Mouse (Mus musculus): ENCODE results near the gene Golga4. TPM values are rescaled to one million over a fixed set of nuclear protein-coding genes. Genes with fewer than 3 reads are reported as not detected.
A peak's percentile ranks its signal among the peaks of the same experiment; 100 is the strongest.

Gene Golga4
- polyA plus RNA-seq, 1 experiment from 2014 or later = 74.8 TPM

- no peak overlapping the region for H3K27ac ChIP-seq (ENCODE audit: poor library complexity, severe bottlenecking)
- H3K4me3 ChIP-seq = peak overlapping the region; percentile 52
- H3K9me3 ChIP-seq (replicated peaks) = no peaks in the 10 kb centered on the region
- no peak for ATAC-seq (ENCODE audit: insufficient number of reproducible peaks, low FRiP score)
- peaks cover 30% of the 10 kb centered on the region for H3K4me1 ChIP-seq (replicated peaks)
- H3K9ac ChIP-seq = no peak overlapping the region; the same call in 1 of the 2 replicates
- H3K36me3 ChIP-seq = no peaks in the 10 kb centered on the region
- under 1% methylated on average over 26 of the region's 29 CpGs for WGBS
- peaks cover 82% of the 10 kb centered on the region for H3K27me3 ChIP-seq (replicated peaks)
- H3K4me2 ChIP-seq = peak overlapping the region; percentile 84
Measured at GRCm38 (mm10) chr9:118478458-118478838, 27.6 kb upstream of the Golga4 start.

DNA sequence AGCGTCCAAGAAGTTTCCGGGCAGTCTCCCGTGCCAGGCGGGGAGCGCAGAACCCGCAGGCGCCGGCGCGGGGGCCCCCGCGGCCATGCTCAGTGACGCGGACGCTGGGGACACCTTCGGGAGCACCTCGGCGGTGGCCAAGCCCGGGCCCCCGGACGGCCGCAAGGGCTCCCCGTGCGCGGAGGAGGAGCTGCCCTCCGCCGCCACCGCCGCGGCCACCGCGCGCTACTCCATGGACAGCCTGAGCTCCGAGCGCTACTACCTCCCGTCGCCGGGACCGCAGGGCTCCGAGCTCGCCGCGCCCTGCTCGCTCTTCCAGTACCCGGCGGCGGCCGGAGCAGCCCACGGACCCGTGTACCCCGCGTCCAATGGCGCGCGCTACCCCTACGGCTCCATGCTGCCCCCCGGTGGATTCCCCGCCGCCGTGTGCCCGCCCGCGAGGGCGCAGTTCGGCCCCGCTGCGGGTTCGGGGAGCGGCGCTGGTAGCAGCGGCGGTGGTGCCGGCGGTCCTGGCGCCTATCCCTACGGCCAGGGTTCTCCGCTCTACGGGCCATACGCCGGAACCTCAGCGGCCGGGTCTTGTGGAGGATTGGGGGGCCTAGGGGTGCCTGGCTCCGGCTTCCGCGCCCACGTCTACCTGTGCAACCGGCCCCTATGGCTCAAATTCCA lies 27.1 kb upstream of the Golga4 start:
- Histone ChIP-seq H3K9ac (peak overlapping the region; percentile 28; the same call in 1 of the 2 replicates), H3K27ac (ENCODE audit: poor library complexity, severe bottlenecking) (no peak overlapping the region)
- 1% methylated on average over 85 of the region's 87 CpGs for WGBS

GRCm38 (mm10) chr9:118479508-118480291 lies 26.4 kb upstream of the Golga4 start:
- H3K27ac ChIP-seq (ENCODE audit: poor library complexity, severe bottlenecking) = no peak overlapping the region
- H3K4me1 ChIP-seq (replicated peaks) = peaks cover 30% of the 10 kb centered on the region
- ATAC-seq (ENCODE audit: insufficient number of reproducible peaks, low FRiP score) = no peak
- no peak overlapping the region for H3K9ac ChIP-seq
- H3K4me3 ChIP-seq = peak overlapping the region; percentile 52; the same call in 1 of the 2 replicates
- H3K36me3 ChIP-seq = no peaks in the 10 kb centered on the region
- WGBS = 7% methylated on average over 23 of the region's 23 CpGs
- H3K9me3 ChIP-seq (replicated peaks) = no peaks in the 10 kb centered on the region
- H3K27me3 ChIP-seq (replicated peaks) = peaks cover 88% of the 10 kb centered on the region
- peak overlapping the region; percentile 84 for H3K4me2 ChIP-seq

More for the DNA sequence above, 27.1 kb upstream of the Golga4 start:
- Histone ChIP-seq H3K9me3 (replicated peaks) (no peaks in the 10 kb centered on the region), H3K4me1 (replicated peaks) (peaks cover 30% of the 10 kb centered on the region), H3K27me3 (replicated peaks) (peaks cover 86% of the 10 kb centered on the region), H3K4me2 (peak overlapping the region; percentile 84), H3K4me3 (peak overlapping the region; percentile 52), H3K36me3 (no peaks in the 10 kb centered on the region)
- ATAC-seq (ENCODE audit: insufficient number of reproducible peaks, low FRiP score) = peak; percentile 67

DNA sequence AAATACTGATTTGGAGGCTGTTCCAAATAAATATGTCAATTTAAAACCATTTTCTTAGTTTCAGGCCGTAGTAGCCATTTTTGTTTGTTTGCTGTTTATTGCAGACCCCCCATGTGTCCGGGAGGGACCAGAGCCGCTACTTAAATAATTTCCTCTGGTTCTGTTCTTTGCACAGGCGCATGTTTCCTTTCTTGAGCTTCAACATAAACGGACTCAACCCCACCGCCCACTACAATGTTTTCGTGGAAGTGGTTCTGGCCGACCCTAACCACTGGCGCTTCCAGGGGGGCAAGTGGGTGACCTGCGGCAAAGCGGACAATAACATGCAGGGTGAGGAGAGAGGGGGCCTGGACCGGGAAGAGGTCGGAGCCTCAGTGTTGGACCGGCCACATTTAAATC lies 25.8 kb upstream of the Golga4 start:
- Histone ChIP-seq H3K36me3 (no peaks in the 10 kb centered on the region), H3K9ac (no peak overlapping the region), H3K27me3 (replicated peaks) (peaks cover 88% of the 10 kb centered on the region), H3K4me3 (no peak overlapping the region), H3K4me2 (no peak overlapping the region), H3K27ac (ENCODE audit: poor library complexity, severe bottlenecking) (no peak overlapping the region), H3K4me1 (replicated peaks) (peaks cover 30% of the 10 kb centered on the region), H3K9me3 (replicated peaks) (no peaks in the 10 kb centered on the region)
- WGBS = 9% methylated on average over 14 of the region's 14 CpGs
- no peak for ATAC-seq (ENCODE audit: insufficient number of reproducible peaks, low FRiP score)

DNA sequence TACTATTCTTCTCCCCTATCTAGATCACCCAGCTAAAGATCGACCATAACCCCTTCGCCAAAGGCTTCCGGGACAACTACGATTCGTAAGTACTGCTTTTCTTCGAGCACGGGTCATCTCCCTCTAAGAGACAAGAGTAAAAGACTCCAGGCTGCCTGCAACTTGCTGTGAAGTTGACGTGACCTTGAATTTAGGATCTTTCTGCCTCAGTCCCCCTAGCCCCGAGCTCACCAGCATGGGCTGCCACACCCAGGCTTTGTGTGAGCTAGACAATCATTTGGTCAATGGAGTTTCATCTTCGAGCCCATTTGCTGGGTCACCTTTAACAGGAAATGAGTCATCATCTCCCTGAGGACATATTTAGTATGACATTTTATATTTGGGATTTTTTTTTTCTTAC lies 23.9 kb upstream of the Golga4 start:
- Histone ChIP-seq H3K4me3 (no peak overlapping the region), H3K4me1 (replicated peaks) (peaks cover 32% of the 10 kb centered on the region), H3K9me3 (replicated peaks) (no peaks in the 10 kb centered on the region), H3K27ac (ENCODE audit: poor library complexity, severe bottlenecking) (no peak overlapping the region), H3K9ac (no peak overlapping the region), H3K4me2 (no peak overlapping the region), H3K36me3 (no peaks in the 10 kb centered on the region), H3K27me3 (replicated peaks) (peaks cover 93% of the 10 kb centered on the region)
- no peak for ATAC-seq (ENCODE audit: insufficient number of reproducible peaks, low FRiP score)
- WGBS = 68% methylated on average over 10 of the region's 10 CpGs

GRCm38 (mm10) chr9:118486361-118487095 lies 19.5 kb upstream of the Golga4 start:
- 5% methylated on average over 32 of the region's 32 CpGs for WGBS
- Histone ChIP-seq H3K4me2 (peak overlapping the region; percentile 89), H3K4me3 (peak overlapping the region; percentile 17), H3K36me3 (no peaks in the 10 kb centered on the region), H3K9ac (no peak overlapping the region), H3K27ac (ENCODE audit: poor library complexity, severe bottlenecking) (no peak overlapping the region), H3K4me1 (replicated peaks) (peaks cover 13% of the 10 kb centered on the region), H3K27me3 (replicated peaks) (peaks cover 59% of the 10 kb centered on the region), H3K9me3 (replicated peaks) (no peaks in the 10 kb centered on the region)
- no peak for ATAC-seq (ENCODE audit: insufficient number of reproducible peaks, low FRiP score)

DNA sequence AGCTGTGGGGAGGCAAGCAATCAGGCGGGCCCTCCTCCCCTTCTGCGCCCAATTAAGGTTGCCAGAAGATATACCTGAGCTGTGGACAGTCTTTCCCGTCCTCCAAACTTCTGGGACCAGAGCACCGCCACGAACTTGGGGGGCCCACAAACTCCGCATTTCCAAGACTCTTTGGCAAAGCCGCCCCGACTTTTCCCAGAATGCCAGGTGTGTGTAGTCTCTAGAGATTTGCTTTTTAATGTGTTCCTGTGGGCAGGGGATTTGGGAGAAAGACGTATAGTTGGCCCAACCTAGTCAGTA lies 19.0 kb upstream of the Golga4 start:
- peak overlapping the region; percentile 17 for H3K4me3 ChIP-seq
- no peak overlapping the region for H3K9ac ChIP-seq
- no peak overlapping the region for H3K27ac ChIP-seq (ENCODE audit: poor library complexity, severe bottlenecking)
- ATAC-seq (ENCODE audit: insufficient number of reproducible peaks, low FRiP score) = no peak
- H3K4me2 ChIP-seq = peak overlapping the region; percentile 89
- no peaks in the 10 kb centered on the region for H3K36me3 ChIP-seq
- no peaks in the 10 kb centered on the region for H3K9me3 ChIP-seq (replicated peaks)
- H3K4me1 ChIP-seq (replicated peaks) = peaks cover 13% of the 10 kb centered on the region
- H3K27me3 ChIP-seq (replicated peaks) = peaks cover 55% of the 10 kb centered on the region
- WGBS = 3% methylated on average over 9 of the region's 9 CpGs

DNA sequence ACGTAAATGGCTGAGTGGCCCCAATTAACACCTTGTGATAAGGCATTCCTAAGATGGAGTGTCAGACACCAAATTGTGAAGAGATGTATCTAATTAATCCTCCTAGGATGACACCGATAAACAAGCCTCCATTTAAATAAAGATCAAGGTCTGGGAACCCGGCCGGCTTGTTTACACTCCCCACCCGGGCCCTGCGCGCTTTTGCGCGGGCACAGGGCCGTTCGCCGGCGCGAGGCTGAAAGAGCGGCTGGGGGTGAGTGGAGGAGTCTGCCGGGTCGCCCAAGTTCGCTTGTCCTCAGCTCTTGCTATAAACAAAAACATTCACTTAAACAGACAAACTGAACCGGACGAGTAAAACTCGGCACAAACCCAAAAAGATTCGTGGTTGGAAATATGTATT lies 18.4 kb upstream of the Golga4 start:
- 1% methylated on average over 22 of the region's 22 CpGs for WGBS

GRCm38 (mm10) chr9:118488138-118488895 lies 17.8 kb upstream of the Golga4 start:
- WGBS = 1% methylated on average over 28 of the region's 28 CpGs
- H3K4me1 ChIP-seq (replicated peaks) = peaks cover 13% of the 10 kb centered on the region
- no peak overlapping the region for H3K27ac ChIP-seq (ENCODE audit: poor library complexity, severe bottlenecking)
- H3K9me3 ChIP-seq (replicated peaks) = no peaks in the 10 kb centered on the region
- peak; percentile 49; the same call in 1 of the 2 replicates for ATAC-seq (ENCODE audit: insufficient number of reproducible peaks, low FRiP score)
- peaks cover 45% of the 10 kb centered on the region for H3K27me3 ChIP-seq (replicated peaks)
- H3K4me3 ChIP-seq = peak overlapping the region; percentile 53
- H3K36me3 ChIP-seq = no peaks in the 10 kb centered on the region
- H3K4me2 ChIP-seq = peak overlapping the region; percentile 89
- peak overlapping the region; percentile 65 for H3K9ac ChIP-seq

More for the DNA sequence above, 18.4 kb upstream of the Golga4 start:
- no peaks in the 10 kb centered on the region for H3K36me3 ChIP-seq
- H3K4me2 ChIP-seq = peak overlapping the region; percentile 89
- H3K27me3 ChIP-seq (replicated peaks) = peaks cover 51% of the 10 kb centered on the region
- H3K9me3 ChIP-seq (replicated peaks) = no peaks in the 10 kb centered on the region
- ATAC-seq (ENCODE audit: insufficient number of reproducible peaks, low FRiP score) = no peak
- peak overlapping the region; percentile 65; the same call in 1 of the 2 replicates for H3K9ac ChIP-seq
- H3K4me3 ChIP-seq = peak overlapping the region; percentile 53
- peaks cover 13% of the 10 kb centered on the region for H3K4me1 ChIP-seq (replicated peaks)
- no peak overlapping the region for H3K27ac ChIP-seq (ENCODE audit: poor library complexity, severe bottlenecking)

- H3K9me3 ChIP-seq (replicated peaks) = peaks cover under 1% of the 10 kb centered on the region; the same call in 1 of the 2 replicates
- no peaks in the 10 kb centered on the region for H3K36me3 ChIP-seq
- under 1% methylated on average over 20 of the region's 20 CpGs for WGBS
- ATAC-seq (ENCODE audit: insufficient number of reproducible peaks, low FRiP score) = peak; percentile 45
- peak overlapping the region; percentile 53 for H3K4me3 ChIP-seq
- H3K9ac ChIP-seq = peak overlapping the region; percentile 17; the same call in 1 of the 2 replicates
- peaks cover 39% of the 10 kb centered on the region for H3K27me3 ChIP-seq (replicated peaks)
- H3K27ac ChIP-seq (ENCODE audit: poor library complexity, severe bottlenecking) = no peak overlapping the region
- peak overlapping the region; percentile 89 for H3K4me2 ChIP-seq
- peaks cover 13% of the 10 kb centered on the region for H3K4me1 ChIP-seq (replicated peaks)
Measured at GRCm38 (mm10) chr9:118488896-118489578, 17.0 kb upstream of the Golga4 start.

Data from heart, embryonic 12.5 days (tissue).